ENCODE assay signal across 9 mouse cellular contexts in the genomic region with DNA sequence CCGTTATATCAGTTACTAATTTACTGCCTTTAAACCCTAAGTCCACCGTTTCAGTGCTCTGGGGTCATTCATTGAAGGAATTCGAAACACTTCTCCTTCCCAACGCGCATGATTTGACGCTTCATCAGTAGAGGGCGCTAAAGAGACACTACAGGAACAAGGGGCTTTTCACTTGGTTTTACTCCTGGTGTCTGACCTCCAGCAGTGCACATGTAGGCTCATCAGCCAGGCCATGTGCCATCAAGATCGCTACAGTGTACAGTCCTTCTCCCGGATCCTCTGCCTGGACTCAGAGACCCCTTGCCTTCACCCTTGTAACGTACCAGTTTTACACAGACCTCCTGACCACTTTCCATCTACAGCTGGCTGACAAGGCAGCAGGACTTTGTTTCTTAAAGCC.
A peak's percentile ranks its signal among the peaks of the same experiment; 100 is the strongest.
DNase-seq lines count a peak whose midpoint lies in the region; ATAC-seq and TF ChIP-seq lines count a peak whose summit lies in the region.
"Had no signal": no experiment of that assay in that cellular context is flagged by ENCODE, and none has a peak within 500 bp of the region (broad histone marks: within the 10 kb centered on the region; RNA-seq: fewer than 3 reads in every experiment).

No protein-coding gene starts in this region.

- 0 out of 2 replicates have a peak, but pooled peaks have one; percentile 19 for ATAC-seq in heart, postnatal 0 days (ENCODE audit: insufficient read depth, low read depth)
- ATAC-seq in liver, embryonic 12.5 days: peak; percentile 27; the same call in 1 of the 2 replicates
- peak; percentile 80 for ATAC-seq in neural tube, embryonic 12.5 days (ENCODE audit: low FRiP score, low read depth)

- TF ChIP-seq POLR2A in bone marrow macrophage, adult 2 months (IDR thresholded peaks at IDR 0.05; ENCODE audit: borderline replicate concordance, low read depth, low read length): no peak
- no peak for TF ChIP-seq POLR2A in testis, adult 2 months (IDR thresholded peaks at IDR 0.05; ENCODE audit: control insufficient read depth, low read depth, low read length)

- H3K36me3 ChIP-seq in C2C12 (ENCODE audit: control insufficient read depth, insufficient read depth): no peaks in the 10 kb centered on the region
- no peaks in the 10 kb centered on the region for H3K36me3 ChIP-seq in forebrain, embryonic 10.5 days (replicated peaks)
- no peaks in the 10 kb centered on the region for H3K36me3 ChIP-seq in heart, postnatal 0 days (replicated peaks; ENCODE audit: control insufficient read depth, insufficient read depth, low read length)
- no peaks in the 10 kb centered on the region for H3K36me3 ChIP-seq in liver, embryonic 12.5 days
- no peaks in the 10 kb centered on the region for H3K36me3 ChIP-seq in neural tube, embryonic 12.5 days
- no peaks in the 10 kb centered on the region for H3K36me3 ChIP-seq in testis, adult 2 months (ENCODE audit: control insufficient read depth, insufficient read depth, low read length)
- H3K36me3 ChIP-seq: embryonic facial prominence, embryonic 13.5 days had no signal

- TF ChIP-seq CTCF in C2C12 (IDR thresholded peaks at IDR 0.05; ENCODE audit: control insufficient read depth, insufficient read depth, insufficient read length): peak; percentile 35
- TF ChIP-seq CTCF in bone marrow macrophage, adult 2 months (IDR thresholded peaks at IDR 0.05; ENCODE audit: low read depth, low read length): peak; percentile 44; the same call in 1 of the 2 replicates
- peak; percentile 96 for TF ChIP-seq CTCF in heart, postnatal 0 days (IDR thresholded peaks at IDR 0.05; ENCODE audit: low read depth)
- peak; percentile 59; the same call in 1 of the 2 replicates for TF ChIP-seq CTCF in testis, adult 2 months (IDR thresholded peaks at IDR 0.05; ENCODE audit: control insufficient read depth, insufficient read depth, insufficient replicate concordance, low read depth, low read length)

- peak overlapping the region; percentile 3 for H3ac ChIP-seq in C2C12 (ENCODE audit: control insufficient read depth, insufficient read length, low read depth)

- H3K79me3 ChIP-seq in C2C12 (ENCODE audit: low read depth): no peaks in the 10 kb centered on the region

- no peak for TF ChIP-seq EP300 in heart, postnatal 0 days (IDR thresholded peaks at IDR 0.05; ENCODE audit: low read depth)

- H3K27ac ChIP-seq in bone marrow macrophage, adult 2 months (ENCODE audit: insufficient read depth, low read depth, low read length): no peak overlapping the region
- no peak overlapping the region for H3K27ac ChIP-seq in forebrain, embryonic 10.5 days
- no peak overlapping the region for H3K27ac ChIP-seq in heart, postnatal 0 days (ENCODE audit: low read depth)
- no peak overlapping the region for H3K27ac ChIP-seq in liver, embryonic 12.5 days
- H3K27ac ChIP-seq in neural tube, embryonic 12.5 days: no peak overlapping the region
- peak overlapping the region; percentile 50 for H3K27ac ChIP-seq in testis, adult 2 months (ENCODE audit: control insufficient read depth, insufficient read depth, low read depth, low read length)
- H3K27ac ChIP-seq: embryonic facial prominence, embryonic 13.5 days had no signal

- no peaks in the 10 kb centered on the region for H3K4me1 ChIP-seq in bone marrow macrophage, adult 2 months (ENCODE audit: control insufficient read depth, insufficient read depth, low read length)
- peaks cover 18% of the 10 kb centered on the region for H3K4me1 ChIP-seq in forebrain, embryonic 10.5 days
- peaks cover 34% of the 10 kb centered on the region for H3K4me1 ChIP-seq in heart, postnatal 0 days (ENCODE audit: control insufficient read depth, insufficient read depth)
- H3K4me1 ChIP-seq in liver, embryonic 12.5 days: peaks cover 4% of the 10 kb centered on the region; the same call in 1 of the 2 replicates
- H3K4me1 ChIP-seq in neural tube, embryonic 12.5 days: no peaks in the 10 kb centered on the region
- H3K4me1 ChIP-seq in testis, adult 2 months (ENCODE audit: control insufficient read depth, insufficient read depth, low read length): peaks cover 13% of the 10 kb centered on the region

- WGBS in forebrain, embryonic 10.5 days: 11% methylated on average over 10 of the region's 10 CpGs
- WGBS in heart, postnatal 0 days: 7% methylated on average over 10 of the region's 10 CpGs
- WGBS in liver, embryonic 12.5 days (ENCODE audit: insufficient replicate concordance): 9% methylated on average over 10 of the region's 10 CpGs
- WGBS in neural tube, embryonic 12.5 days: 8% methylated on average over 10 of the region's 10 CpGs

- no peak overlapping the region for H3K9ac ChIP-seq in heart, postnatal 0 days (replicated peaks; ENCODE audit: low read depth, low read length)
- no peak overlapping the region for H3K9ac ChIP-seq in liver, embryonic 12.5 days
- H3K9ac ChIP-seq in neural tube, embryonic 12.5 days: no peak overlapping the region
- H3K9ac ChIP-seq: embryonic facial prominence, embryonic 13.5 days had no signal

- H3K27me3 ChIP-seq in C2C12 (ENCODE audit: control insufficient read depth, insufficient read depth, insufficient read length): no peaks in the 10 kb centered on the region
- H3K27me3 ChIP-seq in forebrain, embryonic 10.5 days (ENCODE audit: poor library complexity, severe bottlenecking): peaks cover 12% of the 10 kb centered on the region
- H3K27me3 ChIP-seq in heart, postnatal 0 days (ENCODE audit: control insufficient read depth, insufficient read depth, low read length): no peaks in the 10 kb centered on the region
- 0 out of 2 replicates have a peak, but pooled peaks cover 10% of the 10 kb centered on the region for H3K27me3 ChIP-seq in liver, embryonic 12.5 days (replicated peaks)
- 0 out of 2 replicates have a peak, but pooled peaks cover 4% of the 10 kb centered on the region for H3K27me3 ChIP-seq in neural tube, embryonic 12.5 days (replicated peaks)
- no peaks in the 10 kb centered on the region for H3K27me3 ChIP-seq in testis, adult 2 months (ENCODE audit: control insufficient read depth, insufficient read depth, low read length)

- no peaks in the 10 kb centered on the region for H3K9me3 ChIP-seq in forebrain, embryonic 10.5 days
- H3K9me3 ChIP-seq in heart, postnatal 0 days (replicated peaks; ENCODE audit: control insufficient read depth, low read length): no peaks in the 10 kb centered on the region
- no peaks in the 10 kb centered on the region for H3K9me3 ChIP-seq in liver, embryonic 12.5 days (replicated peaks)
- no peaks in the 10 kb centered on the region for H3K9me3 ChIP-seq in neural tube, embryonic 12.5 days
- H3K9me3 ChIP-seq: embryonic facial prominence, embryonic 13.5 days had no signal

- DNase-seq in forebrain, embryonic 10.5 days (ENCODE audit: extremely low spot score, low spot score): peak; percentile 71
- peak; percentile 85 for DNase-seq in heart, postnatal 0 days (ENCODE audit: low spot score)
- peak; percentile 80 to 83 for DNase-seq in kidney, postnatal 25 days

- H3K4me2 ChIP-seq in heart, postnatal 0 days (ENCODE audit: low read depth, low read length): no peak overlapping the region
- no peak overlapping the region for H3K4me2 ChIP-seq in liver, embryonic 12.5 days
- peak overlapping the region; percentile 4; the same call in 1 of the 2 replicates for H3K4me2 ChIP-seq in neural tube, embryonic 12.5 days (replicated peaks)
- H3K4me2 ChIP-seq: embryonic facial prominence, embryonic 13.5 days had no signal

- H3K79me2 ChIP-seq in C2C12 (ENCODE audit: control insufficient read depth, insufficient read depth): no peaks in the 10 kb centered on the region

- H3K4me3 ChIP-seq in C2C12 (ENCODE audit: insufficient read depth, poor library complexity, severe bottlenecking): no peak overlapping the region
- H3K4me3 ChIP-seq in bone marrow macrophage, adult 2 months (ENCODE audit: insufficient read depth, low read length): no peak overlapping the region
- H3K4me3 ChIP-seq in forebrain, embryonic 10.5 days: no peak overlapping the region
- H3K4me3 ChIP-seq in heart, postnatal 0 days (ENCODE audit: low read depth, low read length): no peak overlapping the region
- H3K4me3 ChIP-seq in liver, embryonic 12.5 days: no peak overlapping the region
- H3K4me3 ChIP-seq in neural tube, embryonic 12.5 days: no peak overlapping the region
- peak overlapping the region; percentile 62 for H3K4me3 ChIP-seq in testis, adult 2 months (ENCODE audit: control insufficient read depth, low read depth, low read length)
- H3K4me3 ChIP-seq: embryonic facial prominence, embryonic 13.5 days had no signal

TF ChIP-seq in C2C12, 6 proteins besides CTCF, POLR2A, EP300 and RAD21:
- TF ChIP-seq MYOG (IDR thresholded peaks at IDR 0.05; ENCODE audit: control insufficient read depth, extremely low read depth, insufficient read length) (no peak), MAX (IDR thresholded peaks at IDR 0.05) (peak; percentile 78), USF1 (IDR thresholded peaks at IDR 0.05; ENCODE audit: low read depth) (peak; percentile 5)

Comparison
In these comparisons a context has a peak if more than half of its experiments do, and no peak if none do; other contexts are left out.
1. CTCF ChIP-seq: peak in every context shown above with its lines; median percentile 96 in heart, postnatal 0 days; 59 in testis, adult 2 months; 44 in bone marrow macrophage, adult 2 months; 35 in C2C12.
2. ATAC-seq: peak in every context shown above with its lines; median percentile 80 in neural tube, embryonic 12.5 days; 27 in liver, embryonic 12.5 days; 19 in heart, postnatal 0 days.